Mouse (Mus musculus) embryonic facial prominence, embryonic 12.5 days (tissue): Measurements from ENCODE around the gene Ttc25. TPM values are rescaled to one million over a fixed set of nuclear protein-coding genes. Genes with fewer than 3 reads are reported as not detected.
A peak's percentile ranks its signal among the peaks of the same experiment; 100 is the strongest.
"Not testable (repeated sequence)": the region's sequence is repeated elsewhere in the genome, so short reads cannot be mapped to it uniquely, and the experiment has no call there.

Source experiments
- ATAC-seq: fragments of 200-750 bp; cut with Nextera tagmentation; 2 replicates; pipeline ENCODE4 v1.8.0; 2017; ENCODE audit not compliant: insufficient number of reproducible peaks, insufficient read depth, low FRiP score, low TSS enrichment
- H3K27ac ChIP-seq: fragments of 300-500 bp; sonication (generic); 2 replicates; pipeline ENCODE4 v1.5.1; 2016; ENCODE audit warnings: mild to moderate bottlenecking
- H3K27me3 ChIP-seq: fragments of 300-500 bp; sonication (generic); 2 replicates; pipeline ENCODE4 v1.6.1; 2016; ENCODE audit warnings: mild to moderate bottlenecking, moderate library complexity
- H3K36me3 ChIP-seq: fragments of 300-500 bp; sonication (generic); 2 replicates; pipeline ENCODE4 v1.6.1; 2016; ENCODE audit warnings: mild to moderate bottlenecking
- H3K4me1 ChIP-seq: fragments of 300-500 bp; sonication (generic); 2 replicates; pipeline ENCODE4 v1.6.1; 2016
- H3K4me2 ChIP-seq: fragments of 300-500 bp; sonication (generic); replicated peaks from 2 replicates; pipeline ENCODE4 v1.6.1; 2016; ENCODE audit warnings: mild to moderate bottlenecking, moderate library complexity
- H3K4me3 ChIP-seq: fragments of 300-500 bp; sonication (generic); 2 replicates; pipeline ENCODE4 v1.5.1; 2016; ENCODE audit warnings: mild to moderate bottlenecking
- H3K9ac ChIP-seq: fragments of 300-500 bp; sonication (generic); 2 replicates; pipeline ENCODE4 v1.6.1; 2016; ENCODE audit warnings: mild to moderate bottlenecking, moderate library complexity
- H3K9me3 ChIP-seq: fragments of 300-500 bp; sonication (generic); 2 replicates; pipeline ENCODE4 v1.6.1; 2016; ENCODE audit warnings: mild to moderate bottlenecking, moderate library complexity
- WGBS: fragments of 180-500 bp; shearing (Covaris S2); methylation state at CpG from one replicate; pipeline ENCODE4 v1.1.7; 2016; 5-methylcytosine and 5-hydroxymethylcytosine counted together
- polyA plus RNA-seq: library from polyadenylated mRNA; unstranded; fragments of >200 nt; fragmentation: Nextera tagmentation; extraction: Ambion mirVana; gene quantifications from 2 replicates; pipeline ENCODE4 v1.2.1, GENCODE M21; 2016

Gene Ttc25
- polyA plus RNA-seq, 1 experiment from 2014 or later, result 0.73 TPM

DNA sequence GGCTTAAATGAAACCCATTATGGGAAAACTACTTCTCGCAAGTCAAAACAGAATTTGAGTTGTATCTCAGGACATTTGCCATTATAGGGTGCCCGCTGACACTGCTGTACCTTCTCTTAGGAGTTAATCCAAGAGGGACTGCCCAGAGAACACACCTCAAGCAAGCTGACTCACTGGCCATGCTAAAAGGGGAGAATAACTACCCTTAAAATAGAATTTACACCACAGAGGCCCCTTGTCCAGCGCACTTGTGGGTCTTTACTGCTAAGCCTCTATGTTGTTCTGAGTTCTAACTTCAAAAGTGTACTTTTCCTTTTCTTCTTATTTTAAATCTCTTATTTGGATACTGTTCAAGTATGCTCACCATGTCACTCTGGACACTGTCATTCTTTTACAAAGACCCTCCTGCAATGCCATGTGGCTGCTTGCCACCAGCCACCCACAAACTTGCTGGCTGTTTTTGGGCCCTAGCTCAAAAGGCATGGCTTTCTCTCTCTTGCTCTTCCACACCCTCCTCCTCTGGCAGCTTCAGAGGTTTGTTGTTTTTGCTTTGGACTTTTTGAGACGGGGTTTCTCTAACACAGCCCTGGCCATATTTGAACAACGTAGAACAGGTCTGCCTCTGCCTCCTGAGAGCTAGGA is 64.1 kb downstream of the Ttc25 start:
- peaks cover 9% of the 10 kb centered on the region; the same call in 1 of the 2 replicates for H3K36me3 ChIP-seq
- ATAC-seq, result no peak
- H3K4me2 ChIP-seq, result no peak overlapping the region
- no peaks in the 10 kb centered on the region for H3K27me3 ChIP-seq
- WGBS, result 91% methylated on average over 5 of the region's 5 CpGs
- no peak overlapping the region for H3K4me3 ChIP-seq
- H3K9ac ChIP-seq, result no peak overlapping the region
- H3K9me3 ChIP-seq, result no peaks in the 10 kb centered on the region
- H3K4me1 ChIP-seq, result no peaks in the 10 kb centered on the region
- H3K27ac ChIP-seq, result no peak overlapping the region

DNA sequence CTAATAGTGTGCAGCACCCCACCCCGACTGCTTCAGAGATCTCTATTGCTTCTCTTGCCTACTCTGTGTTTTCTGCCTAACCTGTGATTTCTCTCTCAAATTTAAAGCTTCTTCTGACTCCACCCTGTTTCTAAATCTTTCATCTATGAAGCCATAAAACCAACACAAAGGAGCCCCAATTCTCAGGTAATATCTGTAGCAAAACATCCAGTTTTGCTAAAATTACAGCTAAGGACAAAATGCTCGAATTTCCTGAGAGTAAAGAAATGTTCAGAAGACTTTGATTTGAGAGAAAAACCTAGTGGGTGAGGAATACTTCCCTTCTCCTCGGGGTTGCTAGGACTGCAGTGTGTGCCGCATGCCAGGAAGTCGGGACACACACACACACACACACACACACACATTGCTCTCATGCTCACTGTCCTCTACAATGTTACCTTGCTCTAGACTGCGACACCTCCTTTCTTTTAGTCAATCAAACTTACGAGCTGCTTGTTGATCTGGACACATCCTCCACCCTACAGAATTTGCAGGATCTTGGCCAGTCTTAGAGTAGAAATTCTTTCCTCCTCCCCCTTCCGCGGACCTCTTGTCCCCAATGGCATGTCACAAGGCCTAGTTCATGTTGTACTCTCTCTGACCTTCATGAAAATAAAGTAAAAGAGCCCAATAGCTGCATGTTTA is 64.7 kb downstream of the Ttc25 start:
- H3K4me2 ChIP-seq, result no peak overlapping the region
- 79% methylated on average over 9 of the region's 9 CpGs for WGBS
- H3K4me1 ChIP-seq, result no peaks in the 10 kb centered on the region
- H3K9ac ChIP-seq, result no peak overlapping the region
- H3K27me3 ChIP-seq, result no peaks in the 10 kb centered on the region
- H3K4me3 ChIP-seq, result no peak overlapping the region
- no peak for ATAC-seq
- H3K27ac ChIP-seq, result no peak overlapping the region
- peaks cover 9% of the 10 kb centered on the region; the same call in 1 of the 2 replicates for H3K36me3 ChIP-seq
- H3K9me3 ChIP-seq, result no peaks in the 10 kb centered on the region

DNA sequence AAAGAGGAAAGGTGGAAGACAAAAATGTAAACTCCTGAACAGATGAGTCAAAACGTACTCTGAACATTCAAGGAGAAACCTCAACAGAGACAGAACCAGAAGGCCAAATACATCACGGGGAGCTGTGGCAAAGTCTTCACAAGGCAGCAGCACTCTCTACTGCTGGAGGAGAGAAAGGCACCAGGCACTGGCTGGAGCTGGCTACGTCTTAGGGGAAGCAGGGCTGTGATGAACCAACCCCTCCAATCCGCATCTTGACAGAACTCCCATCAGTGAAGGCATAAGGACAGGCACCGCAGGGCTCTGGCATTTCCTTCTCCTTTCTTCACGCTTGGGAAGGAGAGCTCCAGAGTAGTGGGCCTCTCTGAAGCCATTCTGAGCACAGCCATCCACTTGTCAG is 66.2 kb downstream of the Ttc25 start:
- no peak overlapping the region for H3K27ac ChIP-seq
- ATAC-seq, result no peak
- H3K9ac ChIP-seq, result no peak overlapping the region
- H3K4me3 ChIP-seq, result no peak overlapping the region
- H3K4me2 ChIP-seq, result no peak overlapping the region
- no peaks in the 10 kb centered on the region for H3K9me3 ChIP-seq
- no peaks in the 10 kb centered on the region for H3K27me3 ChIP-seq
- H3K4me1 ChIP-seq, result 0 out of 2 replicates have a peak, but pooled peaks cover 6% of the 10 kb centered on the region
- H3K36me3 ChIP-seq, result 0 out of 2 replicates have a peak, but pooled peaks cover 14% of the 10 kb centered on the region
- 93% methylated on average over 6 of the region's 6 CpGs for WGBS

DNA sequence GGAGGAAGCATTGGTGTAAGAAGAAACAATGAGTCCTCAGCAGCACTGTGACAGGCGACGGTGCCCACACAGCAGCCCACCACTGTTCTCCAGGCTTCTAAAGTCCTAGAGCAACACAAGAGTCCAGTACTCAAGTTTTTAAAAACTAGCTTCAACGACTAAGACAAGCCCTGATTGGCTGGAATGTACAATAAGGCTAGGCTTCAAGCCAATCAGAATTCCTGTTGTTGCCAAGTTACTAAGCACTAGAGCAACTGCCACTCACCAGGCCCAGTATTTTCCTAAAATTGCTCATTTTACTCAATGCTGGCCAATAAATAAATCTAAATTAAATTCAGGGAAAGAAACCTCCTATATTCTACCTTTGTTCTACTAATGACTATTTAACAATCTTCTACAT is 67.8 kb downstream of the Ttc25 start:
- Histone ChIP-seq H3K9ac (no peak overlapping the region), H3K4me2 (no peak overlapping the region), H3K4me3 (no peak overlapping the region), H3K36me3 (0 out of 2 replicates have a peak, but pooled peaks cover 11% of the 10 kb centered on the region), H3K4me1 (peaks cover 15% of the 10 kb centered on the region), H3K27me3 (no peaks in the 10 kb centered on the region), H3K27ac (no peak overlapping the region), H3K9me3 (no peaks in the 10 kb centered on the region)
- no peak for ATAC-seq
- 94% methylated on average over 3 of the region's 3 CpGs for WGBS

DNA sequence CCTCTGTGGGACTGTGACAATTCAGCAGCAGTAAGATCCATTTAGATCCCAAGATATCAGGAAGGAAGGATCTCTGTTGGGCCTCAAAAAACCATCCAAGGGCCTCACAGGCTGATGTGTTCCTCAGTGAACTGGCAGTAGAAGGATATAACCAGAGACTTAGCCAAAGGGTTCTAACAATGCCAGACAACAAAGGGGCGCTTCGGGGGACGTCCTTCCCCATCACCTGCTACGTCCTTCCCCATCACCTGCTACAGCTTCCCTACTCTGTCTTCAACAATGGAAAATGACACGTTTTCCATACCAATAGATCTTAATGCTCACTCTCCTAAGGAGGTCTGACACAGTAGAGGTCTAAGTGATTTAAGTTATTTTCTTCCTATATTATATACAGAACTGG is 70.9 kb downstream of the Ttc25 start:
- Histone ChIP-seq H3K4me3 (no peak overlapping the region), H3K9ac (no peak overlapping the region), H3K4me1 (peaks cover 22% of the 10 kb centered on the region), H3K4me2 (no peak overlapping the region), H3K27ac (no peak overlapping the region), H3K9me3 (no peaks in the 10 kb centered on the region), H3K27me3 (no peaks in the 10 kb centered on the region), H3K36me3 (0 out of 2 replicates have a peak, but pooled peaks cover 10% of the 10 kb centered on the region)
- 89% methylated on average over 5 of the region's 5 CpGs for WGBS
- ATAC-seq, result no peak

DNA sequence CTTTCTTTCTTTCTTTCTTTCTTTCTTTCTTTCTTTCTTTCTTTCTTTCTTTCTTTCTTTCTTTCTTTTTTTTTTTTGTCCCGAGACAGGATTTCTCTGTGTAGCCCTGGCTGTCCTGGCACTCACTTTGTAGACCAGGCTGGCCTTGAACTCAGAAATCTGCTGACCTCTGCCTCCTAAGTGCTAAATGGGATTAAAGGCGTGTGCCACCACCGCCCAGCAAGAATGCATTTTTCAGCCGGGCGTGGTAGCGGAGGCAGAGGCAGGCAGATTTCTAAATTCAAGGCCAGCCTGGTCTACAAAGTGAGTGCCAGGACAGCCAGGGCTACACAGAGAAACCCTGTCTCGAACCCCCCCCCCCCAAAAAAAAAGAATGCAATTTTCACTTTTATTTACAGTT is 71.4 kb downstream of the Ttc25 start:
- not testable (repeated sequence) for H3K4me3 ChIP-seq, H3K27me3 ChIP-seq, H3K27ac ChIP-seq, H3K36me3 ChIP-seq, H3K9me3 ChIP-seq, H3K9ac ChIP-seq, H3K4me2 ChIP-seq, ATAC-seq
- peaks cover 22% of the 10 kb centered on the region for H3K4me1 ChIP-seq
- WGBS, result 94% methylated on average over 7 of the region's 7 CpGs

DNA sequence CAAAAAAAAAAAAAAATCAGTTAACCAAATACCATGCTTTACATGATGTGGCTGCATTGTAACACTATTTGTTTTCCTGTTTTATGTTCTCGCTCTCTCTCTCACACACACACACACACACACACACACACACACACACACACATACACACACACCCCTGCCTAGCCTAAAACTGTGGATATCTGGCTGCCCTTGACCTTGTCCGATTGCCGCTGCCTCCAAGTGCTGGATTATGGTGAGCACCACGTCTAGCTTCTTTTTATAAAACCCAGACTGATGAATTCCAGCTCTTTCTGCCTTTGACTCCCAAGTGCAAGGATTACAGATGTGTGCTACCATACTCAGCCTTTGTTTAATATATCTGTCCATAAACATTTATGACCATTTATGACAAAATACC is 72.1 kb downstream of the Ttc25 start:
- 89% methylated on average over 4 of the region's 4 CpGs for WGBS
- 0 out of 2 replicates have a peak overlapping the region, but pooled peaks have one; percentile 84 for H3K4me2 ChIP-seq

DNA sequence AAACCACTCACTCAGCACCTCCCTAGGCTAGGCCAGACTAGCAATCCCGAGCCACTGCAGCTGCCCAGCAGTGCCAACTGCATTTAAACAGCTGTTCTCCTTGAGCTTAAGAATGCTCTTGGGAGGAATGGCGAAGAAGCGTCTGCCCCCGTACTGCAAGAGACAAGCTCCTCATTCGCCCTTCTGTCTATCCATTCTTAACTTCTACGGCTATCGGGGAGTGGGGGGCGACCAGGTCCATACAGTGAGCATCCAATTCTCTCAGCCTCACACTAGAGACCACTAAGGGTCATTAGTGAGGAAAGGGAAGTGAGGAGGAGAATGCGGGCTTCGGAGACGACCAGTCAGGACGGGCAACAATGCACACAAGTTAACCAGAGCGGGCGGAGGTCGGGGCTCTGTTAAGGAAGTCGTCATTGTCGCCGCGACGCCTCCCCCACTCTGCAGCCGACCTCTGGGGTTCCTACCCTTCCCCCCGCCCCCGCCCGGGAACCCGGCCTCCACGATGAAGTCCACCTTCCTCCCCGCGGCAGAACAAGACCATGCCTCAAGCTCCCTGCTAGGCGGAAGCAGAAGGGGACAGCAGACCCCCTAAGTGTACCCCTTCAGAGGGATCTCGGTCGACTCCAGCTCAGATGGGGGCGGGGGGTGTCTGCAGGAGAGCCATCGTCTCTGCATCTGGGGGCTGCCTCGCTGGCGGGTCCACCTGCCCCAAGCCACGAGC is 73.5 kb downstream of the Ttc25 start, which contains the start of gene Nkiras2:
Gene Nkiras2 (plus strand): TSS at position 484 of the 724 bp plus-strand sequence.
- under 1% methylated on average over 36 of the region's 36 CpGs for WGBS
- Histone ChIP-seq H3K4me2 (peak within 1 kb of the TSS; percentile 84), H3K4me1 (peaks cover 28% of the 10 kb centered on the region), H3K4me3 (peak within 1 kb of the TSS; percentile 85), H3K9me3 (no peaks in the 10 kb centered on the region), H3K9ac (peak within 1 kb of the TSS; percentile 87), H3K36me3 (0 out of 2 replicates have a peak, but pooled peaks cover 10% of the 10 kb centered on the region), H3K27ac (peak within 1 kb of the TSS; percentile 90), H3K27me3 (no peaks in the 10 kb centered on the region)
- peak; percentile 48; the same call in 1 of the 2 replicates for ATAC-seq

More for the DNA sequence above, 72.1 kb downstream of the Ttc25 start:
- Histone ChIP-seq H3K4me1 (peaks cover 22% of the 10 kb centered on the region), H3K9me3 (no peaks in the 10 kb centered on the region), H3K4me3 (peak overlapping the region; percentile 85; the same call in 1 of the 2 replicates), H3K27ac (no peak overlapping the region), H3K9ac (0 out of 2 replicates have a peak overlapping the region, but pooled peaks have one; percentile 87), H3K36me3 (0 out of 2 replicates have a peak, but pooled peaks cover 10% of the 10 kb centered on the region), H3K27me3 (no peaks in the 10 kb centered on the region)
- ATAC-seq, result no peak

DNA sequence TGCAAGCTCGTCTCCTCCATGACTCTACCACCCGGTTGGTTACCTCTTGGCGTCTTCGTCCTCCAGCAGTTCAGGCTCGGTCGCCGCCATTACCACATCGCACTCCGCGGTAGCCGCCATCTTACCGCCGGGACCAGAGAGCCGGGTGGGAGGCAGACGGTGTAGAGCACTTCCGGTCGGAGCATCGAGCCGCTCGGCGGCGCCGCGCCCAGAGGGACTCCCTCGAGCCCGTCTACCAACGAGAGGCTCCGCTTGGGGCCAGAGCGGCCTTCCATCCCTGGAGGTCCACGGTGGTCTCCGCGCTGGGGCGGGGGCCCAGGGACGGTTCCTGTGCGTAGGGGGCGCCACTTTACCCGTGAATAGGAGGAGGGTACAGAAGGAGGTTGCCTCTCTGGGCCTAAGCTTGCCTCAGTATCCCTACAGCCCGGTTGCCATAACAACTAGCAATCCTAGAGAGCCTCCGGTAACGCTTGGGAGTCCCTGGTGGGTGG is 74.1 kb downstream of the Ttc25 start:
- Histone ChIP-seq H3K9ac (peak overlapping the region; percentile 87), H3K27me3 (no peaks in the 10 kb centered on the region), H3K9me3 (no peaks in the 10 kb centered on the region), H3K4me3 (peak overlapping the region; percentile 85), H3K4me2 (peak overlapping the region; percentile 84), H3K27ac (peak overlapping the region; percentile 90), H3K4me1 (peaks cover 32% of the 10 kb centered on the region), H3K36me3 (peaks cover 14% of the 10 kb centered on the region; the same call in 1 of the 2 replicates)
- under 1% methylated on average over 40 of the region's 40 CpGs for whole genome bisulfite sequencing
- peak; percentile 94 for ATAC-seq

DNA sequence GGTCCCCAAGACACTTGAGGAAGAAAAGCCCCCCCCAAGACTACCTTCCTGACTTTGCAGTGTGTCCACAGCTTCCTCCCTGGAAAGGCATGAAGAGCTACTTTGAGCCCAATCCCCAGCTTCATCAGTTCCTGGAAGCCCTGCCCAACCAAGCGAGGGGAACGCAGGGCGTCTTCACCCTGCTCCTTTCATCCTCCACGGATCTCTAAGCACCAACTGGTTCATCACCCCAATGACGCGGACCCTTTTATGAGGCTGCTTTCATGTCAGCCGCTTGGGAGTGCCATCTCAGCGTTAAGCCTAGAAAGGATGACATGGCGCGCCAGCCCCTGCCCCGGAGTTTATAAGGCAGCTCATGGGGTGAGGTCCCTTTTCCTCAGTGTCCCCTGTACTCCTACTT is 74.6 kb downstream of the Ttc25 start, which contains the start of gene Dnajc7:
Gene Dnajc7 (minus strand): TSS at position 187 of the 400 bp plus-strand sequence.
- Histone ChIP-seq H3K4me2 (peak within 1 kb of the TSS; percentile 84), H3K36me3 (peaks cover 19% of the 10 kb centered on the region; the same call in 1 of the 2 replicates), H3K27me3 (no peaks in the 10 kb centered on the region), H3K9ac (peak within 1 kb of the TSS; percentile 87), H3K27ac (peak within 1 kb of the TSS; percentile 90), H3K9me3 (no peaks in the 10 kb centered on the region), H3K4me3 (peak within 1 kb of the TSS; percentile 85), H3K4me1 (peaks cover 32% of the 10 kb centered on the region)
- WGBS, result 6% methylated on average over 11 of the region's 11 CpGs
- no peak for ATAC-seq
